Mouse (Mus musculus) Muller cell, postnatal 12 days (primary cell): ENCODE results near the gene Taf8.
"Not testable (repeated sequence)": the region's sequence is repeated elsewhere in the genome, so short reads cannot be mapped to it uniquely, and the experiment has no call there.

Experiments used
- DNase-seq: peaks from one replicate; pipeline ENCODE4 v3.0.0-alpha.2; 2015; ENCODE audit errors: inconsistent ontology term

Taf8 gene

GRCm38 (mm10) chr17:47518205-47518604 lies 16.1 kb upstream of the Taf8 start:
- DNase-seq, result peak; percentile 86

GRCm38 (mm10) chr17:47516232-47516631 lies 14.1 kb upstream of the Taf8 start:
- DNase-seq, result no peak

GRCm38 (mm10) chr17:47515180-47515844 lies 13.2 kb upstream of the Taf8 start:
- DNase-seq, result no peak

GRCm38 (mm10) chr17:47512956-47513775 lies 11.1 kb upstream of the Taf8 start:
- DNase-seq, result no peak

GRCm38 (mm10) chr17:47511111-47512020 lies 9.3 kb upstream of the Taf8 start:
- DNase-seq, result peak; percentile 99

GRCm38 (mm10) chr17:47509031-47509705 lies 7.1 kb upstream of the Taf8 start:
- no peak for DNase-seq

- DNase-seq, result peak; percentile 75
These were observed 6.0 kb upstream of the Taf8 start for GRCm38 (mm10) chr17:47508012-47508608.

GRCm38 (mm10) chr17:47507523-47507922 lies 5.4 kb upstream of the Taf8 start:
- DNase-seq, result no peak

- DNase-seq, result no peak
These were observed 4.6 kb upstream of the Taf8 start for GRCm38 (mm10) chr17:47506697-47507096.

GRCm38 (mm10) chr17:47506042-47506441 lies 4.0 kb upstream of the Taf8 start:
- DNase-seq, result no peak

- DNase-seq, result no peak
These were observed 3.5 kb upstream of the Taf8 start for GRCm38 (mm10) chr17:47505566-47505965.

GRCm38 (mm10) chr17:47504941-47505346 lies 2.9 kb upstream of the Taf8 start, which contains the start of gene Ccnd3:
Gene Ccnd3, plus strand, starts transcription at chr17:47505051.
- DNase-seq, result peak; percentile 91

- no peak for DNase-seq
These were observed 2.1 kb upstream of the Taf8 start for GRCm38 (mm10) chr17:47504228-47504627.

GRCm38 (mm10) chr17:47503689-47504088 lies 1.6 kb upstream of the Taf8 start:
- DNase-seq, result no peak

GRCm38 (mm10) chr17:47502707-47503045 lies 584 bp upstream of the Taf8 start:
- not testable (repeated sequence) for DNase-seq

- DNase-seq, result no peak
These were observed 561 bp downstream of the Taf8 start for GRCm38 (mm10) chr17:47501531-47501930.

- no peak for DNase-seq
These were observed 8.0 kb downstream of the Taf8 start for GRCm38 (mm10) chr17:47494132-47494531.

- no peak for DNase-seq
These were observed 8.4 kb downstream of the Taf8 start for GRCm38 (mm10) chr17:47493653-47494052.

GRCm38 (mm10) chr17:47492731-47493130 lies 9.4 kb downstream of the Taf8 start:
- no peak for DNase-seq

GRCm38 (mm10) chr17:47490791-47491190 lies 11.3 kb downstream of the Taf8 start:
- no peak for DNase-seq

- no peak for DNase-seq
These were observed 16.3 kb downstream of the Taf8 start for GRCm38 (mm10) chr17:47485791-47486190.
